Mouse (Mus musculus): ENCODE results near the gene Errfi1.
"Not testable (repeated sequence)": the region's sequence is repeated elsewhere in the genome, so short reads cannot be mapped to it uniquely, and the experiment has no call there.

The Errfi1 gene

DNA sequence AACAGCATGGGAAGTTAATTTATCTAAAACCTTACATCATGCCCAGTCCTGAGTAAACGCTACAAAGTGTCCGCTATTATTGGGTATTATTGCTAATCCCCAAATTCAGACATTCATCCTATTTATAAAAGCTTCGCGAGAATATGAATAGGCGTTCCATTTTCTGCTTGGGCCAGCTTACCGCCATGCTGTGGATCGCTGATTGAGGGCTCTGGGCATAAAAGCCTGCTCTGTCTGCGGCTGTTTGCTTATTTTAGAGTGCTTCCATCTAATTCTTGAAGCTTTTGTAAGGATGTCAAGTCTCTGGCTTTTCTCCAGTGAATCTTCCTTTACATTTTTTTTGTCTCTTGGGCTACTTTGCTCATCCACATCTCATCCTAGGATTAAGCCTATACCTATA, 7.4 kb upstream of the Errfi1 start:
- no peak for DNase-seq (ENCODE audit: low spot score)

DNA sequence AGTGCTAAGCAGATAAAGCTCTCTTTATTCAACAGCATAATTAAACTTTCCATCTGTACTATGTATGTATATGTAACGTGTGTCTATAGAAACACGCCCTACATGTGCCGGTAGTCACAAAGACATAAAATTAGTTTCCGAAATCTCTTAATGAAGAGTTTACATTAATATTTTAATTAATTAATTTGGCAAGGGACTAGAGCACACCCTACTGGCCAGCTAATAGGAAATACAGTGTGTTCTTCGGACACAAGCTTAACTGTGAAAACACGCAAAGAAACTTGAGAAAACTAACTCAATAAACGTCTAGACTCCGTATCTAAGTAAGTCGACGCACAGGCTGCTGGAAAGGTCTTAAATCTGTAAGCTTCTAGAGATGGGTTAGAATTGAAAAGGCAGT, 3.8 kb upstream of the Errfi1 start:
- DNase-seq (ENCODE audit: low spot score) = no peak

DNA sequence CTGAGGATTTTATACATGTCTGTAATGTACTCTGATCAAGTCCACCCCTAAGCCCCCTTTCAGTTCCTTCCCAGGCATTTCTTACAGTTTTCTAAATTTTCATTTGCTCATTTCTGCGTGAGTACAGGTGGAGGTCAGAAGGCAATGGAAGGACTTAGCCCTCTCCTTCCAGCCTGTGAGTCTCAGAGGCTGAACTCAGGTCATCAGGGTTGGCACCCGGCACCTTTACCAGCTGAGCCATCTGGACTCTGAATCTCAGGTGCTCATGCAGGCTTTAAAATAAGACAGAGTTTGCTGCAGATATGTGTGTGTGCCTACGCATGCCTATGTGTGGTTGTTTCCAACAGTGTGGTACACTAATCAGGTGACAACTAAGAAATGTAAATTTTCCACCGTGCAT, 2.8 kb upstream of the Errfi1 start:
- no peak for DNase-seq (ENCODE audit: low spot score)

DNA sequence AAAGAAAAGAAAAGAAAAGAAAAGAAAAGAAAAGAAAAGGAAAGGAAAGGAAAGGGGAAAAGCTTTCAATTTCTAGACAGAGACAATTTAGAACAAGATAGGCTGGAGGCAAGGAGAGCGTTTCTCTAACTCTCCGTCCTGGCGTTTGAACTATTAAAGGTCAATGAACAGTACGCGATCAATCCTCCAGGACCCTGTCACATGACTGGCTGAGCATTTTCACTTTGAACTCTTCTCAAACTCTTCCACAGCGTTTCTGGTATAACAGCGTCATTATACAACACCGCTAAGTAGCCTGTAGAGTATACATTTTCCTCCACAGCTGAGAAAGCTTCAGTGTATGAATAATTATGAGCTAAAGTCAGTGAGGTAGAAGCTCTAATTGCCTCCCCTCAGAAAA, 1.7 kb upstream of the Errfi1 start:
- DNase-seq (ENCODE audit: low spot score) = no peak

DNA sequence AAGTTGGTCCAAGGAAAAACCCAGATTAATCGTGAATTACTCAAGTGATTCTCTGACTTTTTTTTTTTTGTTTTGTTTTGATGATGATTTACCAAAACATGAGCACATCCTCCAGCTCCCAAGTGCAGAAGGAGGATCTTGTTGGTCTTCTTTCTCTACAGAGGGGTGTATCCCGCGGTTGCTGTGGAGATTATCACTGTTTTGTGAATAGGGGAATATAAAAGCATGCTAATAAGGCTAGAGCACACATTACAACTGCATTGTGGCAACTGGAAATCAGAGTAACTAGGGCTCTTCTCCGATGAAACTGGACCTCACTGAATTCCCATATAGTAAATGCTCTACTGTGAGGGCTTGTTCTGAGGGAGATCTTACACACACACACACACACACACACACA, 1.2 kb upstream of the Errfi1 start:
- DNase-seq (ENCODE audit: low spot score) = no peak

DNA sequence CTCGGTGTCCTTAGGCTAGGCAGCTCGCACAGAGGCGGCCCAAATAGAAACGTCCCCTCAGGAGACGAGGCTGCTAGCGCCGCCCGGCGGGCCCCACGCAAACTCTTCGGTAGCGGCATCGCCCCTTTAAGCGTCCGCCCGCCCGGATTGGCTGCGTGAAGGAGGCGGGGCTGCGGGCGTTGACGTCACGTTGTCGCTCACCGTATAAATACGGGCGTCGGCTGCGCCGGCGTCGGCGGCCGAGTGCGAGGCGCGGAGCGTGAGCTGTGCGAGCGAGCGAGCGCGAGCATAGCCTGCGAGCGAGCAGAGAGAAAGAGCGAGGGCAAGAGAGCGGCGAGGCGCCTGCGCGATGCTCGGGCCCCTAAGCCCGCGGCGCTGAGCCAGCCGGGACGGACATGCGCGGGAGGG, 1.1 kb downstream of the Errfi1 start:
- peak; percentile 96 for DNase-seq (ENCODE audit: low spot score)

DNA sequence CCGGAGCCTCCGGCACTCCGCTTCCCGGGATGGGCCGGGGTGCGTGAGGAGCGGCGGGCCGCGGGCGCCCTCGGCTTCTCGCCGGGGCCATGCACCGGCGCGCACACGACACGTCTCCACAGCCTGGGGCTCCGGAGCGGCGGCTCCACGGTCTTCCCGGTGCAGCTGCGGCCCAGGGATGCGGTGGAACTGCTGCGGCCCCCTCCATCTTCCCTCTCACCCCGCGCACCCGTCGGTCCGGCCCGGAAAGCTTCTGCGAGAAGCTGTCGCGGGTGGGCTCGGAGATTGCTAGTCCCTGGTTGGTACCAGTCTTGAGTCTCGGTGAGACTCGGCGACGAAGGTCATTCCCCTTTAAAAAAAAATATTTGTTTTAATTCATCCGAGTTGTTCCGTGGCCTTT, 1.6 kb downstream of the Errfi1 start:
- no peak for DNase-seq (ENCODE audit: low spot score)

DNA sequence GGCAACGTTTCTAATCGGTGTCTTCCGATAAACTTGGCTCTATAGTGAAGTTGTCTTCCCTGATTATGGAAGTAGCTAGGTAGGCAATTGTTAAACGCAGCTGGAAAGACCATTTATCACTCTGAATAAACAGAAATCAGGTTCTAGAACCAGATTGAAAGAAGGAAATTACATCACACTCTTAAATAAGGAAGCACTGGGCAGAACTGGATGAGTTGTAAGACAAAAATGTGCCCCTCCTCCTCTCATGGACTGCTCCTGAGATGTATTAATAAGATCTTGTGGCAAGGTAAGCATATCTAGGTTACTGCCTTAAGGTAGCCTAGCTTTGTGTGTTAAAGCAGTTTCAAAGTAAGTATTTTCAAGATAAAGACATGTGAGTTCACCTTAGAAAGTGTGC, 6.8 kb downstream of the Errfi1 start:
- no peak for DNase-seq (ENCODE audit: low spot score)

DNA sequence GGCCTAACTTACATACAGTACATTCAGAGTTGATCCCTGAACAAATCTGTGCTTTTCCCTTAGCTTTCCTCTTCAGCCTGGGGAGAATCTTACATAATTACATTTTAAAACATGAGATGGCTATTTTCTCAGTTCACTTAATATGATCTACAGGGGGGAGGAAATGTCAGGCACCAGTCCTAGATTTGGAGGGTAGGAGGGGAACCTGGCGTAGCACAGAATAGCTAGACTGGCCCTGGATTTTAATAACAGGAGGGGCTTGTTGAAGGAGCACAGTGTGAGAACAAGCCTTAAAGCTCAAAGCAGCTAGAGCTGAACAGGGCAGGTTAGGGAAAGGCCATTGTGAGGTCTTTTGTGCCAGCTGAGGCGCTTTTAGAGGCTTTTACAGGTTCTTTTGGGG, 7.4 kb downstream of the Errfi1 start:
- no peak for DNase-seq (ENCODE audit: low spot score)

DNA sequence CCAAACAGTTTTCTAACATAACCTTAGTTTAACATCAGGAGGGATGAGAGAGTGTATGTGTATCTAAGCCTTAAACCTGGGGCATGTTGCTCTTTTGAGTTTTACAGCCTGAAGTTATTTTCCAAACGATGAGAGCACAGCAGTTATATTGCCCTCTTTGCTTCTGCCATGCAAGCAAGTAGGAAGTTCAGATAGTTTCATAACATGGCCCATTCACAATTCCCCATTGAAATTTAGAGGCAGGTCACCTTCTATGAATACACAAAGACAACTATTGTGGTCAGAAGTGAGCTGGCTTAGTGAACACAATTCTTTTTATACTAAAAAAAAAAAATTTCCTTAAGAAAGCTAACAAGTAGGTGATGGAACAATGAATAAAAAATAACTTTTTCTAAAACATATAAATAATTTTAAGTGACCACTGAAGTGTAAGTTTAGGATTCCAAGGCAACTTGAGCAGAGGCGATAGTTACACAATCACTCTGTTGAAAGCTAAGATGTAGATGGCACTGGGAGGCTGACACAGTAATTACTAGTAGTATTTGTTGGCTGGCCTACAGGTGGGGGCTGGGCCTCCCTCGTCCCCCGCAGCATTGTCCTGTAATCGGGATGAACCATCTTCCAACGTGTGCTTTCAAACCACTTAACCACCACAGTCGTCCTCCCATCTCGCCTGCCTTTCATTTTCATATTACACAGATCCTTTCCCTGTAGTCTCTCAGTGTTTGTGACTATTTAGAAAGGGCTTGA, 9.1 kb downstream of the Errfi1 start:
- DNase-seq (ENCODE audit: low spot score) = no peak

DNA sequence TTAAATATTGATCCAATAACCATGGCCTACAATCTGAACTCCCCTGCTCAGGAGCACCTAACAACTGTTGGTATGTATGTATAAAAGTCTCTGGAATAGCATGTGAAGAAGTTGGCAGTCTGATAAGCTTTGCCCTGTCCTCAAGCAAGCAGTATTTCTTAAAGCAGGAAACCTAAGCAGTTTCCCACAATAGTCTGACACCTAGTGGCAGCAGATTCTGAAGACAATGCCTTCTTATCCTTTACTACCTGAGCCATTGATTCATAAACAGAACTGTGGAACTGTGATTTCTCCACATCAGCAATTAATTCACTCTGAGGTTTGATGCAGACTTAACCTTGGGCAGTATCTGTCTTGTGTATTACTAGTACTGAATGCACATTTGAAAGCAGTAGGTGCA, 11.7 kb downstream of the Errfi1 start:
- no peak for DNase-seq (ENCODE audit: low spot score)

DNA sequence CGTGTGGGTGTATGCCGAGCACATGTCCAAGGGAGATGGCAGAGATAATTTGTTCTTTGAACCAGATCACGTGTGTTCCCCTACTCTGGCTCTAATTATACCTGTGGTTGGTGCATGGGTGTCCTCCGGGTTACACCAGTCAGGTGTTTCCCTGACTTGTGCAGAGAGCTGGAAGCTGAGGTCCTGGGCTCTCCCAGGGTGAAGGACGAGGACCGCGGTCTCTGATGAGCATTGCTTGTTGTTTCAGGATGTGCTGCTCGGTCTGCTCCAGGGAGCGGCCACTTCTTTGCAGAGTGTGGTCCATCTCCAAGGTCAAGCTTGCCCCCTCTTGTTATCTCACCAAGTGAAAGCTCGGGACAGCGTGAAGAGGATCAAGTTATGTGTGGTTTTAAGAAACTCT, 12.3 kb downstream of the Errfi1 start:
- no peak for DNase-seq (ENCODE audit: low spot score)

DNA sequence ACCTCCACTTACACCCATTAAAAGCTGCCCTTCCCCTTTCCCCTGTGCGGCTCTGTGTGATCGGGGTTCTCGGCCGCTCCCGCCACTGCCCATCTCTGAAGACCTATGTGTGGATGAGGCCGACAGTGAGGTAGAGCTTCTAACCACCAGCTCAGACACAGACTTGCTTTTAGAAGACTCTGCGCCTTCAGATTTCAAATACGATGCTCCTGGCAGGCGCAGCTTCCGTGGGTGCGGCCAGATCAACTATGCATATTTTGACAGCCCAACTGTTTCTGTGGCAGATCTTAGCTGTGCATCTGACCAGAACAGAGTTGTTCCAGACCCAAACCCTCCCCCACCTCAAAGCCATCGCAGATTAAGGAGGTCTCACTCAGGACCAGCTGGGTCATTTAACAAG, 12.8 kb downstream of the Errfi1 start:
- DNase-seq (ENCODE audit: low spot score) = no peak

DNA sequence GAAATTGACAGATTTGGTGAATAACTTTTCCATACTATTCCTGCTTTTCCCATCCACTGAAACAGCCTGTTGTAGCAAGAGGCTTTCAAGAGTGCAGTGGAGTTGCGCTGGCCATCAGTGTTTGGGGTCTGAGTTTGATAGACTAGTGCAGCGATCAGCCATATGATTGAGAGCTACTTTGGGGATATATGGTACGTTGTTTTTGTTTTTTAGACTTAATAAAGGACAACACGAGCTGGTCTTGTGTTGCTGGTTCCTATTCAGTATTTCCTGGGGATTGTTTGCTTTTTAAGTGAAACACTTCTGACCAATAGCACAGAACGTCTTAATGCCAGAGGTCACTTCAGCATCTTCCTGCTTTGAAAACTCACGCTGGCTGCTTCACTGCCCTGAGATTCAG, 14.4 kb downstream of the Errfi1 start:
- DNase-seq (ENCODE audit: low spot score) = no peak

DNA sequence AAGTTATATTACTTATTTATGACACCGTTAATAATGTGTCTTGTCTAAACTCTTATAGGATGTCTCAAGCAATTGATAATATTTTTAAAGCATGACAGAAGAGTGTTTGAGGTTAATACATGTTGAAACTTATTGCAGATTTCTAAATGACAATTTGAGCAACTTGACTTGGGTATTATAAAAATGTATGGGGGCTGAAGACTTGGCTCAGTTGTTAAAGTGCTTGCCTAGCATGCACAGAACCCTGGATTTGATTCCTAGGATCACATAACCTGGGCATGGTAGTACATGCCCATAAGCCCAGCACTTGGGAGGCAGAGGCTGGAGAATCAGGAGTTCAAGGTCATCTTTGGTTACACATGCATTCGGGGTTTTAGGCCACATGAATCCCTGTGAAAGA, 15.1 kb downstream of the Errfi1 start:
- no peak for DNase-seq (ENCODE audit: low spot score)

DNA sequence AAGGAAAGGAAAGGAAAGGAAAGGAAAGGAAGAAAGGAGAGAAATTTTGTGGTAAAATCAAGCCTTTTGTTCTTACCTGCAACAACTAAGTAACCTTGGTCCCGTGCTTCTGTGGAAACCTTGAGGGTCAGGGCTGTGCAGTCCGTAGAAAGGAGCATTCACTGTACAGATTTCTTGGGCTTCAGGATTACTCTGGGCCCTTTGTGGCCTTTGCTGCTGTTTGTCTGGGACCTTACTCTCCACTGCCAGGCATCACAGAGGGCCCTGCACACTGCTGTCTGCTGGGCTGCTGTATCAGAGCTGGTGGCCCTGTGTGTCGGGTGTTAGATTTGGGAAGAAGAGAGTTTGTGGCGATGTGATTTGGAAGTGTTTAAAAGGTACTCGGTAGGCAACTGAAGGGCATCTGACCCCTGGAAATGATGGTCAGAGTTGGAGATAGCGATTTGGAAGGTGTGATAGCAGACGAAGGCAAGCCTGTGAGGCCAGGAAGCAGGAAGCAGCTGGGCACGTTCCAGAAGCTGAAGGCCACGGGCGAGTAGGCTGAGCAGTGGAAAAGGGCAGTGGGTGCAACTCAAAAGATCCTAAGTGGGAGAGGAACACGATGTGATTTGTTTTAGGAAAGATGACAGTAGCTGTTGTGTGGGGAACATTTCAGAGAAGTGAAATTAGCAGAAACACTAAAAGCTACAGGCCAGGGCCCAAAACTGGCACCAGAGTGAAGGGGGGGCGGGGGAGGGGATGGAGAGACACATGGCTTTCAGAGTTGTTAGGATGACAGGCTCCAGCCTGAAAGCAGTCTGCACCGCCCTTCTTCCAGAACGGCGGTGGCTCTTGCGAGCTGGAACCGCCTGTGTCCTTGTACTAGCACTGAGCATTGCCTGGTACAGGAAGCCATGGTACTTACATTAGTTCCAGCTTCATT, 15.8 kb downstream of the Errfi1 start:
- DNase-seq (ENCODE audit: low spot score) = no peak

DNA sequence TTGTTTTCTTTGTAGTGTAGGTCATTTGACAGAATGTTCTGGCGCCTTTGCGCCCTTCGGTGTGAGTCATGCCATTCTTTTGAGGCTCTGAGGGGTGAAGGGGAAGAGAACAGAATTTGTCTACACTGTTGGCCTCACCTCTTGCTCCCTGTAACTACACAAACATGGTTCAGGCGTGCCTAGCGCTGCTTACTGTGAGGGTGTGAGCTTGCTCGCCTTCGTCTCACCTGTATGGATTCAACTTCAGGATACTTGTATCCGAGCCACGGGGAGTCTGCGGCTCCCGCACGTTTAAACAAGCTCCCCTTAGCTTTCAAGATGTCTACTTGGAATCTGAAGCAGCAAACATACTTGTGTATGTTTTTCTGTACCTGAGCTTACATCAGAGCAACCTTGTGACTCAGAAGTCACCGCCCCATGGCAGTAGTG, 17.3 kb downstream of the Errfi1 start:
- DNase-seq (ENCODE audit: low spot score) = no peak

DNA sequence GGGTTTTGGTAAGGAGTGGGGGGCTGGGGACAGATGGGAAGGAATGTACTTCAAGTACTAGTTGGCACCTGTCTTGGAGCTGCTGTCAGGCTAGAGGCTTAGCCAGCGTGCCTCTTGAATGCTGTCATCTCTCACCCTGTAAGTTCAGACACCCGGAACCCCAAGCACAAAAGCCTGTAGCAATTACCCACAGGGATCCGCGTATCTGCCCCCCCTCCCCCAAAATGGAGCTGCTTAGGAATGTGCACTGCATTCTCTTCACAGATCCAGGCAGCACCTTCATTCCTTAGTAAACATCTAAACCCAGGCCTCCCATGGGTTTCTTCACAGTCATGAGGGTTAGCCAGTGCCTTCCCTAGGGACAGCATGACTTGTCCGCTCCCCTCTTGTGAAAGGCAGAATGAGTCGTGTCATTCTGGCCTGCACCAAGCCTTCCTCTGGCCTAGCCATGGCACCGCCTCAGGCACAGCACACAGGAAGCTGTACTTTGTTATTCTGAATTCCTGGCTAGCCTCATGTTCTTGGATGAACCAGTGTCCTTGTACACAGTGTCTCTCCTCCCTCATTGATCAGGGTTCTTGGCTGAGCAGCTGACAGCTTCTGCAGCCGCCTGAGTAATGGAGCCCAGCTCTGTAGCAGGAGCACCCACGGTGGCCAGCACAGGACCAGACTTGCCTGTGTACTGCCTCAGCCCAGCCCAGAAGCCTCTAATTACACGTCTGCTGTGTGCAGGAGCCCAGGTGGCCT, 17.8 kb downstream of the Errfi1 start:
- DNase-seq (ENCODE audit: low spot score) = no peak

DNA sequence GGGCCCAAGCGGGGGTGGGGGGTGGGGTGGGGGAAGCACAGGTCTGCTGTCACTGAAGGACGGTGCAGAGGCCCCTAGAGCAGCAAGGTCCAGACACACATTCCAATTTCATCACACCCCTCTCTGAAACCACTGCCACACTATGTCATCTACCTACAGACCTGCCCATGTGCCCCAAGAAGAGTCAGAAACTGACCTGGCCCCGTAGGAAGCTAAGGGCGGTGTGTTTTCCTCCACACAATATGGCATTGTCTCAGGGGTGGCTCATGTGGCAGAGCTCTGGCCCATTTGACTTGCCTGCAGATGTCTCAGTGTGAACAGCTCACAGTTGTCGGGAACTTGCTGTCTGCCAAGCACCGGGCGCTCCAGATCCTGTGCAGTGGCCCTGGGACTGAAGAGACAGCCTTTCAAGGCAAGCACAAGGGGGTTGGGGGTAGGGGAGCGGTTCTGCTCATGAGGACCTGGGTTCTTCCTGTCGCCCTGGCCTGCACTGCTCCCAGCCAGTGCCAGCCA, 18.5 kb downstream of the Errfi1 start:
- DNase-seq (ENCODE audit: low spot score) = no peak

DNA sequence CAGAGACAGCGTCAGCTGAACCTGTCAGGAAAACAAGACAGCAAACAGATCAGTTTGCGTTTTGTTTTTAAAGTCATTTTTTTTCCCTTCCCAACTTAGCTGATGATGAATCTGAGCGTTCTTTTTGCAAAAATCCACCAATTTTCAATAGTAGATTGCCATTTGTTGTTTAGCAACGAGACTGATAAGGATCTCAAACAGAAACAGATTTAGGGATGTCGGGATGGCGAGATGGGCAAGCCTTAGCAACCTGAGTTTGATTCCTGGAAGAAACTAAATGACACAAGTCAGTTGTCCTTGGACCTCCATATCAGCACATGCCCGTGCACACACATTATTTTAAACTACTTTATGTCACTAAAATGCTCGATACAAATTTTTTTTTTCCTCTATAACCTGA, 19.0 kb downstream of the Errfi1 start:
- DNase-seq (ENCODE audit: low spot score) = no peak

DNA sequence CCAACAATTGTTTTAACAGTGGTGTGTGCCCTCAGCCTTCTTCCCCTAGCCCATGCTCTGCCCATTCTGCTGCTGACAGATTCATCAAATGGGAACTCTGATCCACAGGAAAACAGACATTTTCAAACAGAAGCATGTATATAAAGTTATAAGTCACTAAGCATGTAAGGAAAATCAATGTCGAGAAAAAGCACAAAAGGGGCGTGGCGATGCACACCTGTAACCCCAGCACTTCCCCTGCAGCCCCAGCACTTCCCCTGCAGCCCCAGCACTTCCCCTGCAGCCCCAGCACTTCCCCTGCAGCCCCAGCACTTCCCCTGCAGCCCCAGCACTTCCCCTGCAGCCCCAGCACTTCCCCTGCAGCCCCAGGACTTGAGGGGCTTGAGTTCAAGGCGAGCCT, 20.7 kb downstream of the Errfi1 start:
- DNase-seq (ENCODE audit: low spot score) = not testable (repeated sequence)

DNA sequence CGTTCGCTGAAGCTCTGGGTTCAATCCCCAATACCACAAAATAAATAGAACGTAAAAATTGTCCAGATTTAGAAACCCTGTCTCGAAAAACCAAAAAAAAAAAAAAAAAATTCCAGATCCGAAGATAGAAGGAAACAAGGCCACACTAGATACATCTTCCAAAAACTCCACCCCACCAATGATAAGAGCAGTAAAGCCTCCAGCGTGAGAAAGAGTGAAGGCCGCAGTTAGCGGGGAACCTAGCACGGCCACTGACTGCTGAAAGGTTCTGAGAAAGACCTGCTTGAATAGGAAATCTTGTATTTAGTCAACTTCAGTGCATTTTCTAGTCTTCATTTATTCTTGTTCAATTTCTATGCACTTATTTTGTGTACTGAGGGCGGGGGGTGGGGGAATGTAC, 21.7 kb downstream of the Errfi1 start:
- no peak for DNase-seq (ENCODE audit: low spot score)

DNA sequence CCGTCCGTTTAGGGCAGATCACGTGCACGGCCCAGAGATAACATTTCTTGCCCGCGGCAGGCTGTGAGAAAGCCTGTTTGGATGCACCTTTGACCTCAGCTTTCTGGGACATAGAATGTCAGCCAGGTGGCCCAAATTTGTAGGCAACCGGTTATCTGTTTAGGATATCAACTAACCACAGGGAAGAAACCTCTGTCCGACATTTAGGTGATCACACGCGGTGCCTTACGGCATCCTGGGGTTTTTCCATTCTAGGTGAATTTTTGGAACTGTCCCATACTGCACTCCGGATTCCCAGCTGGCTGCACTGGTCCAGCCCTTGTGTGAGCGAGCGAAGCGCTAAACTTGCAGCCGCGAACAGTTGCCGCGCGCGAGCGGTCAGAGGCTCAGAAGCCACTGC, 25.9 kb downstream of the Errfi1 start:
- DNase-seq (ENCODE audit: low spot score) = no peak
